Mouse (Mus musculus): ENCODE results near the gene Pcbd1.

DNA sequence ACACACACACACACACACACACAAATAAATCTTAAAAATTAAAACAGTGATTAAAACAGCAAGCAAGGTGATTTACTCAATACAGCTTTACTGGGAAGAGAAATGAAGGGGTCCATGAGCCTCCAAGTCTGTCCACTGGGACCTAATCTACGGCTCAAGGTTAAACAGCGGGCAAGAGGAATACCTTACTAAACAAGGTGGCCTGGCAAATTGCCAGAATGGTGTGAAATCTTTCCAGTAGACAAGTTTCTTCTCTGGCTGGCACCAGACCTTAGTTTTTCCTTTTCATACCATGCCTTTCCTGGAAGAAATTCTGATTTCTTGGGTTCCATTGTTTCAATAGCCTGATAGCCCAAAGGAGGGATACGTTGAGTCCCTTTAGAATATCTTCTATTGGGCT is 663 bp upstream of the Pcbd1 start:
- TF ChIP-seq POLR2A (IDR thresholded peaks at IDR 0.05; ENCODE audit: extremely low read depth, insufficient read depth, low read length) (no peak), CTCF (IDR thresholded peaks at IDR 0.05; ENCODE audit: extremely low read depth, insufficient read depth, low read length) (no peak)
